ENCODE assay signal across 1 mouse cellular context in genomic region chr6:70822386-70822910, GRCm38 (mm10).
TF ChIP-seq lines count a peak whose summit lies in the region.

No protein-coding gene starts in this region.

TF ChIP-seq in CH12.LX, 34 proteins besides CTCF, POLR2A, EP300 and RAD21:
- no peak for TF ChIP-seq SMC3 (IDR thresholded peaks at IDR 0.05; ENCODE audit: low read depth, low read length)
- no peak for TF ChIP-seq RCOR1 (conservative IDR thresholded peaks at IDR 0.05; ENCODE audit: low read depth, low read length)
- 0 out of 2 replicates have a peak, but pooled peaks have one; percentile 16 for TF ChIP-seq CHD2 (IDR thresholded peaks at IDR 0.05; ENCODE audit: low read length)
- no peak for TF ChIP-seq UBTF (IDR thresholded peaks at IDR 0.05; ENCODE audit: low read depth, low read length)
- TF ChIP-seq USF1 (IDR thresholded peaks at IDR 0.05; ENCODE audit: low read depth, low read length): peak; percentile 24
- TF ChIP-seq SIN3A (IDR thresholded peaks at IDR 0.05; ENCODE audit: low read length): 0 out of 2 replicates have a peak, but pooled peaks have one; percentile 27
- TF ChIP-seq TCF12 (IDR thresholded peaks at IDR 0.05; ENCODE audit: low read depth, low read length): 0 out of 2 replicates have a peak, but pooled peaks have one; percentile 16
- TF ChIP-seq KAT2A (IDR thresholded peaks at IDR 0.05; ENCODE audit: insufficient replicate concordance, low read length): no peak
- no peak for TF ChIP-seq HCFC1 (IDR thresholded peaks at IDR 0.05; ENCODE audit: low read depth, low read length)
- no peak for TF ChIP-seq POLR2AphosphoS2 (IDR thresholded peaks at IDR 0.05; ENCODE audit: low read depth, low read length)
- TF ChIP-seq MYC (IDR thresholded peaks at IDR 0.05; ENCODE audit: low read depth, low read length): peak; percentile 28; the same call in 1 of the 2 replicates
- 0 out of 2 replicates have a peak, but pooled peaks have one; percentile 22 for TF ChIP-seq MXI1 (IDR thresholded peaks at IDR 0.05; ENCODE audit: low read depth, low read length)
- peak; percentile 77; the same call in 1 of the 2 replicates for TF ChIP-seq MEF2A (IDR thresholded peaks at IDR 0.05; ENCODE audit: borderline replicate concordance, low read depth, low read length)
- TF ChIP-seq MAFK (IDR thresholded peaks at IDR 0.05; ENCODE audit: insufficient replicate concordance, low read length): no peak
- TF ChIP-seq PAX5 (IDR thresholded peaks at IDR 0.05; ENCODE audit: low read length): no peak
- peak; percentile 33; the same call in 1 of the 2 replicates for TF ChIP-seq MAX (IDR thresholded peaks at IDR 0.05; ENCODE audit: low read length)
TF ChIP-seq in CH12.LX: peak in this region for 8.
